Mouse (Mus musculus) E14TG2a.4 (cell line): ENCODE data around the gene Fam69a.

Source experiments
- H3K27me3 ChIP-seq: 2 replicates; pipeline ENCODE4 v1.6.1; 2014; ENCODE audit warnings: low read length, control low read depth; ENCODE audit not compliant: insufficient read depth
- H3K36me3 ChIP-seq: 2 replicates; pipeline ENCODE4 v1.6.1; 2014; ENCODE audit warnings: low read length, control low read depth; ENCODE audit not compliant: insufficient read depth
- H3K4me1 ChIP-seq: replicated peaks from 2 replicates; pipeline ENCODE4 v1.6.1; 2014; ENCODE audit warnings: low read depth, low read length, control low read depth
- H3K4me3 ChIP-seq: replicated peaks from 2 replicates; pipeline ENCODE4 v1.5.1; 2014; ENCODE audit warnings: mild to moderate bottlenecking, low read length
- H3K9me3 ChIP-seq: 2 replicates; pipeline ENCODE4 v1.6.1; 2014; ENCODE audit warnings: low read length, control low read depth
- CTCF ChIP-seq: conservative IDR thresholded peaks from 2 replicates; pipeline ENCODE4 v1.5.1; 2014; ENCODE audit warnings: low read length
- NANOG ChIP-seq: IDR thresholded peaks from 2 replicates; pipeline ENCODE4 v1.6.1; 2014; ENCODE audit warnings: borderline replicate concordance, low read length, mixed read lengths
- POU5F1 ChIP-seq: IDR thresholded peaks from 2 replicates; pipeline ENCODE4 v1.6.1; 2014; ENCODE audit warnings: low read length, borderline replicate concordance

Gene Fam69a

GRCm38 (mm10) chr5:108017232-108017631, 30.3 kb upstream of the Fam69a start:
- no peak overlapping the region for H3K4me3 ChIP-seq
- peaks cover 11% of the 10 kb centered on the region for H3K9me3 ChIP-seq
- H3K27me3 ChIP-seq: peaks cover 9% of the 10 kb centered on the region
- H3K36me3 ChIP-seq: no peaks in the 10 kb centered on the region
- H3K4me1 ChIP-seq: peaks cover 17% of the 10 kb centered on the region
- TF ChIP-seq NANOG: no peak
- no peak for TF ChIP-seq POU5F1
- no peak for TF ChIP-seq CTCF

- no peak overlapping the region for H3K4me3 ChIP-seq
- H3K4me1 ChIP-seq: peaks cover 12% of the 10 kb centered on the region
- H3K27me3 ChIP-seq: peaks cover 11% of the 10 kb centered on the region
- TF ChIP-seq POU5F1: no peak
- TF ChIP-seq NANOG: no peak
- no peak for TF ChIP-seq CTCF
- no peaks in the 10 kb centered on the region for H3K36me3 ChIP-seq
- H3K9me3 ChIP-seq: peaks cover 11% of the 10 kb centered on the region
Measured at GRCm38 (mm10) chr5:108015422-108015821, 28.5 kb upstream of the Fam69a start.

GRCm38 (mm10) chr5:108014173-108014572, 27.3 kb upstream of the Fam69a start:
- H3K27me3 ChIP-seq: peaks cover 15% of the 10 kb centered on the region
- TF ChIP-seq NANOG: peak; percentile 92
- no peak for TF ChIP-seq CTCF
- H3K36me3 ChIP-seq: no peaks in the 10 kb centered on the region
- H3K4me3 ChIP-seq: no peak overlapping the region
- peaks cover 11% of the 10 kb centered on the region for H3K9me3 ChIP-seq
- peaks cover 7% of the 10 kb centered on the region; the same call in 1 of the 2 replicates for H3K4me1 ChIP-seq

GRCm38 (mm10) chr5:108009721-108010120, 22.8 kb upstream of the Fam69a start:
- Histone ChIP-seq H3K9me3 (no peaks in the 10 kb centered on the region), H3K27me3 (peaks cover 22% of the 10 kb centered on the region), H3K36me3 (no peaks in the 10 kb centered on the region), H3K4me3 (no peak overlapping the region), H3K4me1 (peaks cover 7% of the 10 kb centered on the region)
- no peak for TF ChIP-seq NANOG
- no peak for TF ChIP-seq POU5F1
- no peak for TF ChIP-seq CTCF

GRCm38 (mm10) chr5:108005134-108005533, 18.2 kb upstream of the Fam69a start:
- H3K27me3 ChIP-seq: peaks cover 11% of the 10 kb centered on the region
- TF ChIP-seq NANOG: no peak
- TF ChIP-seq CTCF: peak; percentile 42
- no peaks in the 10 kb centered on the region for H3K36me3 ChIP-seq
- no peaks in the 10 kb centered on the region for H3K9me3 ChIP-seq
- H3K4me1 ChIP-seq: peaks cover 26% of the 10 kb centered on the region
- H3K4me3 ChIP-seq: no peak overlapping the region

- H3K4me1 ChIP-seq: peaks cover 26% of the 10 kb centered on the region
- no peaks in the 10 kb centered on the region for H3K36me3 ChIP-seq
Measured at GRCm38 (mm10) chr5:108002734-108003133, 15.8 kb upstream of the Fam69a start.

GRCm38 (mm10) chr5:108000776-108001548, 14.1 kb upstream of the Fam69a start:
- Histone ChIP-seq H3K27me3 (no peaks in the 10 kb centered on the region), H3K4me3 (peak overlapping the region; percentile 79), H3K4me1 (peaks cover 26% of the 10 kb centered on the region), H3K36me3 (no peaks in the 10 kb centered on the region), H3K9me3 (no peaks in the 10 kb centered on the region)
- no peak for TF ChIP-seq CTCF
- no peak for TF ChIP-seq POU5F1
- TF ChIP-seq NANOG: no peak

More at GRCm38 (mm10) chr5:108002734-108003133, 15.8 kb upstream of the Fam69a start:
- H3K4me3 ChIP-seq: 0 out of 2 replicates have a peak overlapping the region, but pooled peaks have one; percentile 26
- H3K27me3 ChIP-seq: peaks cover 7% of the 10 kb centered on the region; the same call in 1 of the 2 replicates
- no peaks in the 10 kb centered on the region for H3K9me3 ChIP-seq
- no peak for TF ChIP-seq POU5F1
- no peak for TF ChIP-seq NANOG
- no peak for TF ChIP-seq CTCF

GRCm38 (mm10) chr5:107997717-107998116, 10.8 kb upstream of the Fam69a start:
- Histone ChIP-seq H3K27me3 (no peaks in the 10 kb centered on the region), H3K9me3 (no peaks in the 10 kb centered on the region), H3K36me3 (no peaks in the 10 kb centered on the region), H3K4me1 (peaks cover 19% of the 10 kb centered on the region), H3K4me3 (no peak overlapping the region)
- TF ChIP-seq NANOG: no peak
- no peak for TF ChIP-seq CTCF
- no peak for TF ChIP-seq POU5F1

GRCm38 (mm10) chr5:107995936-107996335, 9.1 kb upstream of the Fam69a start:
- Histone ChIP-seq H3K36me3 (no peaks in the 10 kb centered on the region), H3K27me3 (no peaks in the 10 kb centered on the region), H3K9me3 (no peaks in the 10 kb centered on the region), H3K4me1 (peaks cover 16% of the 10 kb centered on the region), H3K4me3 (no peak overlapping the region)
- no peak for TF ChIP-seq POU5F1
- TF ChIP-seq NANOG: no peak
- TF ChIP-seq CTCF: no peak
